Mouse (Mus musculus) limb, embryonic 12.5 days (tissue): ENCODE data around the gene Tnfrsf18. TPM values are rescaled to one million over a fixed set of nuclear protein-coding genes. Genes with fewer than 3 reads are reported as not detected.

ENCODE experiments used
- ATAC-seq: fragments of 200-750 bp; cut with Nextera tagmentation; 2 replicates; pipeline ENCODE4 v1.8.0; 2017; ENCODE audit warnings: low read depth, moderate TSS enrichment; ENCODE audit not compliant: insufficient number of reproducible peaks, insufficient read depth, low FRiP score, low TSS enrichment
- H3K27ac ChIP-seq: fragments of 300-500 bp; sonication (generic); 2 replicates; pipeline ENCODE4 v1.5.1; 2016; ENCODE audit warnings: mild to moderate bottlenecking, moderate library complexity
- H3K27me3 ChIP-seq: fragments of 300-500 bp; sonication (generic); 2 replicates; pipeline ENCODE4 v1.6.1; 2016; ENCODE audit warnings: mild to moderate bottlenecking, moderate library complexity
- H3K36me3 ChIP-seq: fragments of 300-500 bp; sonication (generic); 2 replicates; pipeline ENCODE4 v1.6.1; 2016; ENCODE audit warnings: mild to moderate bottlenecking, moderate library complexity
- H3K4me1 ChIP-seq: fragments of 300-500 bp; sonication (generic); replicated peaks from 2 replicates; pipeline ENCODE4 v1.6.1; 2016
- H3K4me2 ChIP-seq: fragments of 300-500 bp; sonication (generic); 2 replicates; pipeline ENCODE4 v1.6.1; 2016; ENCODE audit warnings: mild to moderate bottlenecking, moderate library complexity
- H3K4me3 ChIP-seq: fragments of 300-500 bp; sonication (generic); replicated peaks from 2 replicates; pipeline ENCODE4 v1.5.1; 2016; ENCODE audit warnings: mild to moderate bottlenecking
- H3K9ac ChIP-seq: fragments of 300-500 bp; sonication (generic); replicated peaks from 2 replicates; pipeline ENCODE4 v1.6.1; 2016; ENCODE audit warnings: mild to moderate bottlenecking, moderate library complexity
- H3K9me3 ChIP-seq: fragments of 300-500 bp; sonication (generic); 2 replicates; pipeline ENCODE4 v1.6.1; 2016; ENCODE audit warnings: mild to moderate bottlenecking, moderate library complexity
- WGBS: fragments of 180-500 bp; shearing (Covaris S2); methylation state at CpG from one replicate; pipeline ENCODE4 v1.1.7; 2016; 5-methylcytosine and 5-hydroxymethylcytosine counted together
- polyA plus RNA-seq: library from polyadenylated mRNA; unstranded; fragments of >200 nt; fragmentation: Nextera tagmentation; extraction: Ambion mirVana; gene quantifications from 2 replicates; pipeline ENCODE4 v1.2.1, GENCODE M21; 2016

Gene Tnfrsf18
- polyA plus RNA-seq, 1 experiment from 2014 or later, result 1.8 TPM

- Histone ChIP-seq H3K27ac (peak within 1 kb of the TSS; percentile 45; the same call in 1 of the 2 replicates), H3K27me3 (no peaks in the 10 kb centered on the region), H3K36me3 (no peaks in the 10 kb centered on the region), H3K9me3 (no peaks in the 10 kb centered on the region), H3K4me2 (peak within 1 kb of the TSS; percentile 8; the same call in 1 of the 2 replicates), H3K4me1 (peaks cover 15% of the 10 kb centered on the region), H3K4me3 (peak within 1 kb of the TSS; percentile 17), H3K9ac (no peak within 1 kb of the TSS)
- peak; percentile 71; the same call in 1 of the 2 replicates for ATAC-seq
- 28% methylated on average over 5 of the region's 5 CpGs for WGBS
Measured at GRCm38 (mm10) chr4:156059261-156059660, 33.3 kb downstream of the Tnfrsf18 start, which contains the start of gene Ttll10. TSS of gene Ttll10 (minus strand) at chr4:156059414.

DNA sequence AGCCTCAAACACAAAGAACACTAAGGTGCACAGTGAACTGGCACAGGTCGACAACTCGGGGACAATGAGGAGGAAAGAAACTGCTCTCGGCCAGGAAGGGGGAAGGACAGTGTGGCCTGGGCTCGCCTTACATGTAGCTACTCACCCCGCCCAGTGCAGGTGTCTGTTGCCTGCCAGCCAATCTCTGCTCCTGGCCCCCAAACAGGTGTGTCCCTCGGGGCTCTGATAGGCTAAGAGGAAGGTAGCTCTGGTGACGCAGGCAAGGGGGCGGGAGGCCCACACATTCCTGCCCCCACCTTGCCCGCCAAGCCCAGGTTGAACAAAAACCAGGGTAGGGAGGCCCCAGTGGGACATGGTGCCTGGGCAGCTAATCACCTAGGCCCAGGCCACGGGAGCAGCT lies 33.7 kb downstream of the Tnfrsf18 start:
- Histone ChIP-seq H3K4me2 (0 out of 2 replicates have a peak overlapping the region, but pooled peaks have one; percentile 8), H3K27me3 (no peaks in the 10 kb centered on the region), H3K4me1 (peaks cover 16% of the 10 kb centered on the region), H3K4me3 (no peak overlapping the region), H3K9me3 (no peaks in the 10 kb centered on the region), H3K27ac (0 out of 2 replicates have a peak overlapping the region, but pooled peaks have one; percentile 45), H3K9ac (no peak overlapping the region), H3K36me3 (no peaks in the 10 kb centered on the region)
- no peak; the same call in 1 of the 2 replicates for ATAC-seq
- 20% methylated on average over 10 of the region's 10 CpGs for WGBS

DNA sequence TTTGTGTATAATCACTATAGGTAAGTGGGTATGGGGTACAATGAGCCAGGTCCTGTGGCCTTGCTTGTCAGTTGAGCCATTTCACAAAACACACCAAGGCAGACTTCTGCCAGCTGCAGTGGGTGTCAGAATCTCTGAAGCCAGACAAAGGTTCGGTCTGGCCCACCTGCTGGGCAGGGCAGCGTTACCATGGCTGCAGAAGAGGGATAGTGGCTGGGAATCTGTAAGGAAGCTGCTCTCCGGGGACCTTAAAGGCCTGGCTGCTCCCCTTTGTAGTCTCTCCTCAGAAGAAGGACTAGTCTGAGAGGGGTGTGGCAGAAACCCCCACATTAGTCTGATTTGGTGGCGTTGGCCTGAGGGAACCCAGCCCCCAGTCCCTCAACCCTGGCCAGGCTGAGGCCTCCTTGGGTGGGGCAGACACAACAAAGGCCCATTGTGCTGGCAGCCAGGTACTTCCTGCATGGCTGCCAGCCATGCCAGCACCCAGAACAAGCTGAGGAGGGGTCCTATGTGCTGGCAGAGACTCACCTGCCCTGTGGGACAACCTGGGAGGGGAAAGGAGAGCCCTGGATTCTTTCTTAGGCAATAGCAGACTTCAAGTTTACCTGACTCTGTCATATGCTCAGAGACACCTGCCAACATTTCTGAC lies 38.0 kb downstream of the Tnfrsf18 start:
- Histone ChIP-seq H3K4me1 (peaks cover 16% of the 10 kb centered on the region), H3K9me3 (no peaks in the 10 kb centered on the region), H3K4me3 (no peak overlapping the region), H3K27me3 (no peaks in the 10 kb centered on the region), H3K36me3 (no peaks in the 10 kb centered on the region), H3K27ac (0 out of 2 replicates have a peak overlapping the region, but pooled peaks have one; percentile 5), H3K9ac (no peak overlapping the region), H3K4me2 (no peak overlapping the region)
- 19% methylated on average over 4 of the region's 4 CpGs for WGBS
- no peak for ATAC-seq

DNA sequence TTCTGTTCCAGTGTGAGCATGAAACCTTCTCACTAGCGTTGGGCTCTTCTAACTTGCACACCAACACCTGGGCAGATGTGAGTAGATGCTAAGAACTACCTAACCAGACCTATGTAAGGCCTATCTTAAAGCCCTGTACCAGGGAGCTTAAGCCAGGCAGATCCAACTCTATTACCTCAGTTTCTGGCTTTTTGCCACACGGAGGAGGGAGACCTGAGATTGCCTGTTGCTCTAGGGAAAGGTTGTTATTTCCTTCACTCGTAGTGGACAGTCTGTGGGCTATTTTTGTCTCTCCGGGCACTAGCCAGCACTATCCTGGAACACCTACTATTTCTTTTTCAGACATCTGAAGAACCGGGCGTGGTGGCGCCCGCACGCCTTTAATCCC lies 38.5 kb downstream of the Tnfrsf18 start:
- no peak for ATAC-seq
- Histone ChIP-seq H3K36me3 (no peaks in the 10 kb centered on the region), H3K4me3 (no peak overlapping the region), H3K9ac (no peak overlapping the region), H3K4me2 (no peak overlapping the region), H3K27ac (no peak overlapping the region), H3K27me3 (no peaks in the 10 kb centered on the region), H3K4me1 (peaks cover 13% of the 10 kb centered on the region), H3K9me3 (no peaks in the 10 kb centered on the region)
- 81% methylated on average over 9 of the region's 9 CpGs for WGBS

- no peaks in the 10 kb centered on the region for H3K9me3 ChIP-seq
- peaks cover 16% of the 10 kb centered on the region for H3K4me1 ChIP-seq
- H3K27ac ChIP-seq, result no peak overlapping the region
- 81% methylated on average over 10 of the region's 10 CpGs for WGBS
- H3K9ac ChIP-seq, result no peak overlapping the region
- H3K4me2 ChIP-seq, result no peak overlapping the region
- H3K4me3 ChIP-seq, result no peak overlapping the region
- H3K27me3 ChIP-seq, result no peaks in the 10 kb centered on the region
- no peak for ATAC-seq
- H3K36me3 ChIP-seq, result no peaks in the 10 kb centered on the region
Measured at GRCm38 (mm10) chr4:156065156-156065894, 39.4 kb downstream of the Tnfrsf18 start.

- Histone ChIP-seq H3K27ac (no peak overlapping the region), H3K27me3 (no peaks in the 10 kb centered on the region), H3K9ac (no peak overlapping the region), H3K36me3 (no peaks in the 10 kb centered on the region), H3K4me2 (no peak overlapping the region), H3K9me3 (no peaks in the 10 kb centered on the region), H3K4me1 (peaks cover 24% of the 10 kb centered on the region), H3K4me3 (no peak overlapping the region)
- WGBS, result 60% methylated on average over 5 of the region's 5 CpGs
- no peak for ATAC-seq
Measured at GRCm38 (mm10) chr4:156067256-156067949, 41.4 kb downstream of the Tnfrsf18 start.

DNA sequence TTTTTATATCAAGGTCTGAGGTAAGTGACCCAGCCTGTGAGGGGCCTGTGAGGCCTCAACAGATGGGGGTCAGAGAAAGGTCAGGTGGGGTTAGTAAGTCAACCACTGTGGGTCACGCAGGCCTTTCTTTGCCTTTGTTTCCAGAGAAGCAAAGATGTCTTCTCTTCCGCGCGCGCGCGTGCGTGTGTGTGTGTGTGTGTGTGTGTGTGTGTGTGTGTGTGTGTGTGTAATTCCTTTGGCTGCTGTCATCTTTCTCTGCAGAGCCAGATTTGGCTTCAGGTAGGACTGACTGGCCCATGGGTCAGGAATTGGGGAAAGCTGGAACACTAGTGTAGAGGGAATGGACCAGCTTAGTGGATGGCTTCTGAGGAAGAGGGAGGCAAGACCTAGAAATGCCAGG lies 43.7 kb downstream of the Tnfrsf18 start:
- Histone ChIP-seq H3K4me3 (no peak overlapping the region), H3K27ac (peak overlapping the region; percentile 47; the same call in 1 of the 2 replicates), H3K9me3 (no peaks in the 10 kb centered on the region), H3K36me3 (no peaks in the 10 kb centered on the region), H3K4me1 (peaks cover 15% of the 10 kb centered on the region), H3K9ac (no peak overlapping the region), H3K27me3 (no peaks in the 10 kb centered on the region), H3K4me2 (no peak overlapping the region)
- 97% methylated on average over 8 of the region's 8 CpGs for WGBS
- no peak for ATAC-seq

DNA sequence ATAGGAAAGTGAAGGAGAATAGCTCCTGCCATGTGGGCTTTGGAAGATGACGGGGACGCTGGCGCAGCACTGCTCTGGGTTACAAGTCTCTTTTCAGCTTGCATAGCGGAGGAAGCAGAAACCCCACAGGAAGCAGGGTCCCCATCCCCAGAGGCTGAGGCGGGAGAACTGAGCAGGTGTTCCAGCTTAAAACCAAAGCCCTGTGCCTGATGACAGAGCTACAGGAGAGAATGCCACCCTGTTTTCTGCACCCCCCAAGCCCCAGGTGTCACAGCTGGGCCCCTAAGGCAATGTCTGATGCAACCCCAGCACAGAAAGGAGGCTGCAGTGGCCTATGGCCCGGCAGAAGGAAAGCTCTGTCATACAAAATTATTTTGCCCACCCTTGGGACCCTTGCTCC lies 44.3 kb downstream of the Tnfrsf18 start:
- Histone ChIP-seq H3K9me3 (no peaks in the 10 kb centered on the region), H3K36me3 (no peaks in the 10 kb centered on the region), H3K9ac (no peak overlapping the region), H3K27me3 (no peaks in the 10 kb centered on the region), H3K4me3 (no peak overlapping the region), H3K27ac (peak overlapping the region; percentile 47), H3K4me1 (peaks cover 15% of the 10 kb centered on the region), H3K4me2 (0 out of 2 replicates have a peak overlapping the region, but pooled peaks have one; percentile 11)
- whole genome bisulfite sequencing, result 55% methylated on average over 6 of the region's 6 CpGs
- ATAC-seq, result no peak

- Histone ChIP-seq H3K27me3 (no peaks in the 10 kb centered on the region), H3K4me3 (no peak overlapping the region), H3K4me2 (0 out of 2 replicates have a peak overlapping the region, but pooled peaks have one; percentile 11), H3K4me1 (peaks cover 15% of the 10 kb centered on the region), H3K36me3 (no peaks in the 10 kb centered on the region), H3K9ac (no peak overlapping the region), H3K9me3 (no peaks in the 10 kb centered on the region), H3K27ac (peak overlapping the region; percentile 47)
- no peak for ATAC-seq
- WGBS, result 44% methylated on average over 2 of the region's 2 CpGs
Measured at GRCm38 (mm10) chr4:156070716-156071115, 44.8 kb downstream of the Tnfrsf18 start.

- Histone ChIP-seq H3K27me3 (peaks cover 20% of the 10 kb centered on the region), H3K9me3 (no peaks in the 10 kb centered on the region), H3K9ac (peak overlapping the region; percentile 18; the same call in 1 of the 2 replicates), H3K27ac (no peak overlapping the region), H3K36me3 (no peaks in the 10 kb centered on the region), H3K4me2 (peak overlapping the region; percentile 73), H3K4me3 (peak overlapping the region; percentile 47), H3K4me1 (peaks cover 22% of the 10 kb centered on the region)
- 7% methylated on average over 8 of the region's 8 CpGs for WGBS
- ATAC-seq, result no peak
Measured at GRCm38 (mm10) chr4:156076911-156077382, 51.0 kb downstream of the Tnfrsf18 start.
